Mouse (Mus musculus): ENCODE results near the gene Samd5. TPM values are rescaled to one million over a fixed set of nuclear protein-coding genes. Genes with fewer than 3 reads are reported as not detected.
A peak's percentile ranks its signal among the peaks of the same experiment; 100 is the strongest.

Gene Samd5
- polyA plus RNA-seq, 1 experiment, result 0.07 TPM

GRCm38 (mm10) chr10:9698141-9698540 lies 23.1 kb upstream of the Samd5 start:
- no peak overlapping the region for H3K4me3 ChIP-seq (ENCODE audit: extremely low read depth, insufficient read depth, insufficient read length)
- 86% methylated on average over 9 of the region's 9 CpGs for WGBS
- H3K4me1 ChIP-seq (ENCODE audit: control insufficient read depth, insufficient read depth, insufficient read length), result no peaks in the 10 kb centered on the region
- DNase-seq (ENCODE audit: low read depth in 1 of 2, low spot score in 2 of 2), result no peak
- no peaks in the 10 kb centered on the region for H3K27me3 ChIP-seq (ENCODE audit: control insufficient read depth, insufficient read depth, low read length)
- H3K27ac ChIP-seq (ENCODE audit: insufficient read depth, low read length), result no peak overlapping the region
- TF ChIP-seq CTCF (IDR thresholded peaks at IDR 0.05; ENCODE audit: extremely low read depth, insufficient read depth, insufficient read length, insufficient replicate concordance) (no peak), POLR2A (IDR thresholded peaks at IDR 0.05; ENCODE audit: low read depth, low read length) (no peak)
- H3K36me3 ChIP-seq (ENCODE audit: control insufficient read depth, insufficient read depth, low read length), result no peaks in the 10 kb centered on the region

DNA sequence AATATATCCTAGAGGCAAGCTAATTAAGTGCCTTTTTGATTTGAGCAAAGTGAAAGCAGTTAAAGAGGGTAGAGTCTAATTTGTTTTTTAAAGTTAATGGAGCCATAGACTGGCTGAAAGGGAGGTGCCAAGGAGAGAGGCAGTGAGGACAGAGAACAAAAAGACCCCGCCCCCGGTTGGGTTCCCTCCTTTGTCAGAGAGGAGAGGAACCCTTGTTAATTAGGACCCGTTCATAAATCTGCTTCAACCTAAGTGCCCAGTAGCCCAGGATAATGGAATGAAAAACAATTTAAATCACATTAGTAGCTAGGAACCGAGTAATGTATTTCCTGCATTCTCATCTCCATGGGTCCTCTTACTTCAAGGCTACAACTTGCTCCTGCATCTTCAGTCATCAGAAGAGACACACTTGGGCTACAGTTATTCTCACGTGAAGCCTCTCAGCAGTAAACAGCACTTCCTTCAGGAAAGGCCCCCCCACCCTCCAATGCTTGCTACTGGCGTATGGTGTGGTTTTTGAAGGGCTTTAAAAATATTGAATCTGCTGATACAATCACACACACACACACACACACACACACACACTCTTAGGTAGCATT lies 21.6 kb upstream of the Samd5 start:
- DNase-seq (ENCODE audit: low read depth in 1 of 2, low spot score in 2 of 2), result no peak
- no peak for TF ChIP-seq POLR2A (IDR thresholded peaks at IDR 0.05; ENCODE audit: low read depth, low read length)
- Histone ChIP-seq H3K36me3 (ENCODE audit: control insufficient read depth, insufficient read depth, low read length) (no peaks in the 10 kb centered on the region), H3K27me3 (ENCODE audit: control insufficient read depth, insufficient read depth, low read length) (no peaks in the 10 kb centered on the region), H3K4me1 (ENCODE audit: control insufficient read depth, insufficient read depth, insufficient read length) (no peaks in the 10 kb centered on the region), H3K27ac (ENCODE audit: insufficient read depth, low read length) (no peak overlapping the region), H3K4me3 (ENCODE audit: extremely low read depth, insufficient read depth, insufficient read length) (no peak overlapping the region)
- 56% methylated on average over 6 of the region's 6 CpGs for WGBS

DNA sequence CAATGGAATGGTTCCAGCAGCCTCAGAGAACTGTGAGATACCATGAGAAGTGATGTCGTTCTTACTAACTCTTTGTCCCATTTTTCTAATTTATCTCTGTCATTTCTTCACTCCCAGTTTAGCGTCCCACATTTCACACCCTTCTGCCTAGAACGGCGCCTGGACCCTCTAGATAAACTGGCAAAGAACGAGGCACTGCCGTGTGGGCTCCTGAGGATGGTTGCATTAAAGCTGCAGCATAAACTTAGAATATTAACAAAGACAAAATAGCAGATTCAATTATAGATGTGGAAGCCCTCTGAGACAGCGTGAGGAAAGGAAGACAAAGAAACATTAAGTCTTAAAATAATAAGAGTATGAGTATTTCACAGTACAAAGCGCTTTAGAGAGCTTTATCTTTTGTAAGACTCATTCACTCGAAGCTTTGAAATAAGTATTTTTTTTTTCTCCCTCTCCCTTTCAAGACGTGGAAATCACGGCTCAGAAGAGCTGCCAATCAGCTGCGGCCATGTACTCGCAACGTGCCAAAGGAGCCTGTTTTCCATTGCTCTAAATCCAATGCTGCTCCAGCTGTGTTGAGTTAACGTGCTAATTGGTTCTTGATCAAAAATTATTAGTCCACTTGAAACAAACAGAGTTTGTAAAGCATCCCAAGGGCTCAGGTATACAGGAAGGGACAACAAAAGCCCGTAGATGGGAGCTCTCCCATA lies 19.1 kb upstream of the Samd5 start:
- no peak for DNase-seq (ENCODE audit: low read depth in 1 of 2, low spot score in 2 of 2)
- 86% methylated on average over 16 of the region's 16 CpGs for WGBS
- H3K4me1 ChIP-seq (ENCODE audit: control insufficient read depth, insufficient read depth, insufficient read length), result no peaks in the 10 kb centered on the region
- no peak overlapping the region for H3K27ac ChIP-seq (ENCODE audit: insufficient read depth, low read length)
- no peaks in the 10 kb centered on the region for H3K27me3 ChIP-seq (ENCODE audit: control insufficient read depth, insufficient read depth, low read length)
- no peaks in the 10 kb centered on the region for H3K36me3 ChIP-seq (ENCODE audit: control insufficient read depth, insufficient read depth, low read length)
- TF ChIP-seq POLR2A (IDR thresholded peaks at IDR 0.05; ENCODE audit: low read depth, low read length) (no peak), CTCF (IDR thresholded peaks at IDR 0.05; ENCODE audit: extremely low read depth, insufficient read depth, insufficient read length, insufficient replicate concordance) (no peak)
- no peak overlapping the region for H3K4me3 ChIP-seq (ENCODE audit: extremely low read depth, insufficient read depth, insufficient read length)

GRCm38 (mm10) chr10:9680928-9681327 lies 5.9 kb upstream of the Samd5 start:
- no peaks in the 10 kb centered on the region for H3K27me3 ChIP-seq (ENCODE audit: control insufficient read depth, insufficient read depth, low read length)
- WGBS, result 76% methylated on average over 6 of the region's 6 CpGs
- TF ChIP-seq CTCF (IDR thresholded peaks at IDR 0.05; ENCODE audit: extremely low read depth, insufficient read depth, insufficient read length, insufficient replicate concordance), result no peak
- no peak for TF ChIP-seq POLR2A (IDR thresholded peaks at IDR 0.05; ENCODE audit: low read depth, low read length)

GRCm38 (mm10) chr10:9679911-9680310 lies 4.9 kb upstream of the Samd5 start:
- Histone ChIP-seq H3K27ac (ENCODE audit: insufficient read depth, low read length) (no peak overlapping the region), H3K4me1 (ENCODE audit: control insufficient read depth, insufficient read depth, insufficient read length) (no peaks in the 10 kb centered on the region; the same call in 1 of the 2 replicates), H3K4me3 (ENCODE audit: extremely low read depth, insufficient read depth, insufficient read length) (no peak overlapping the region), H3K36me3 (ENCODE audit: control insufficient read depth, insufficient read depth, low read length) (no peaks in the 10 kb centered on the region), H3K27me3 (ENCODE audit: control insufficient read depth, insufficient read depth, low read length) (peaks cover 3% of the 10 kb centered on the region; the same call in 1 of the 2 replicates)
- 89% methylated on average over 5 of the region's 5 CpGs for WGBS
- DNase-seq (ENCODE audit: low read depth in 1 of 2, low spot score in 2 of 2), result no peak
- no peak for TF ChIP-seq CTCF (IDR thresholded peaks at IDR 0.05; ENCODE audit: extremely low read depth, insufficient read depth, insufficient read length, insufficient replicate concordance)
- no peak for TF ChIP-seq POLR2A (IDR thresholded peaks at IDR 0.05; ENCODE audit: low read depth, low read length)

More at GRCm38 (mm10) chr10:9680928-9681327, 5.9 kb upstream of the Samd5 start:
- no peaks in the 10 kb centered on the region for H3K36me3 ChIP-seq (ENCODE audit: control insufficient read depth, insufficient read depth, low read length)
- no peak overlapping the region for H3K4me3 ChIP-seq (ENCODE audit: extremely low read depth, insufficient read depth, insufficient read length)
- DNase-seq (ENCODE audit: low read depth in 1 of 2, low spot score in 2 of 2), result no peak
- no peaks in the 10 kb centered on the region for H3K4me1 ChIP-seq (ENCODE audit: control insufficient read depth, insufficient read depth, insufficient read length)
- H3K27ac ChIP-seq (ENCODE audit: insufficient read depth, low read length), result no peak overlapping the region

GRCm38 (mm10) chr10:9678071-9678470 lies 3.1 kb upstream of the Samd5 start:
- Histone ChIP-seq H3K36me3 (ENCODE audit: control insufficient read depth, insufficient read depth, low read length) (no peaks in the 10 kb centered on the region), H3K4me1 (ENCODE audit: control insufficient read depth, insufficient read depth, insufficient read length) (no peaks in the 10 kb centered on the region; the same call in 1 of the 2 replicates), H3K27me3 (ENCODE audit: control insufficient read depth, insufficient read depth, low read length) (peaks cover 7% of the 10 kb centered on the region; the same call in 1 of the 2 replicates), H3K4me3 (ENCODE audit: extremely low read depth, insufficient read depth, insufficient read length) (no peak overlapping the region), H3K27ac (ENCODE audit: insufficient read depth, low read length) (no peak overlapping the region)
- no peak for DNase-seq (ENCODE audit: low read depth in 1 of 2, low spot score in 2 of 2)
- TF ChIP-seq CTCF (IDR thresholded peaks at IDR 0.05; ENCODE audit: extremely low read depth, insufficient read depth, insufficient read length, insufficient replicate concordance), result no peak
- no peak for TF ChIP-seq POLR2A (IDR thresholded peaks at IDR 0.05; ENCODE audit: low read depth, low read length)
- 36% methylated on average over 5 of the region's 5 CpGs for WGBS

DNA sequence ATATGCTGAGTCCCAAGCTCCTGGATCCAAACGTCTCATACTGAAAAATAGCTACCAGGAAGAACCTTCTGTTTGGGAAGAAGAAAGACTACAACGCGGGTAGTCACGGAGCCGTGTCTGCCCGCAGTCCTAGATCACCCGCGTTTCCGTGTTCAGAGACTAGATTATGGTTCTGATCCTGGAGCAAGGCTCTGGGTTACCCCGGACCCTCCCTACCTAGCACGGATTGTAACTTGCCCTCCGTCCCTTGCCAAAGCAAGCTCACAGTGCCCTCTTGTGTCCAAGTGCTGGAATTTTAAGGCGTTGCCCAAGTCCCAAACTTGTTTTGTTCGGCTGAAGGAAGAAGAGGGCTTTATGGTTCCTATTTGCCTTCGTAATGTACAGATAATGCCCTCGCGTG lies 1.9 kb upstream of the Samd5 start:
- no peak overlapping the region for H3K27ac ChIP-seq (ENCODE audit: insufficient read depth, low read length)
- peaks cover 7% of the 10 kb centered on the region; the same call in 1 of the 2 replicates for H3K27me3 ChIP-seq (ENCODE audit: control insufficient read depth, insufficient read depth, low read length)
- H3K4me3 ChIP-seq (ENCODE audit: extremely low read depth, insufficient read depth, insufficient read length), result no peak overlapping the region
- TF ChIP-seq CTCF (IDR thresholded peaks at IDR 0.05; ENCODE audit: extremely low read depth, insufficient read depth, insufficient read length, insufficient replicate concordance), result peak; percentile 34; the same call in 1 of the 2 replicates
- TF ChIP-seq POLR2A (IDR thresholded peaks at IDR 0.05; ENCODE audit: low read depth, low read length), result no peak
- H3K36me3 ChIP-seq (ENCODE audit: control insufficient read depth, insufficient read depth, low read length), result no peaks in the 10 kb centered on the region
- WGBS, result 4% methylated on average over 17 of the region's 17 CpGs
- no peak for DNase-seq (ENCODE audit: low read depth in 1 of 2, low spot score in 2 of 2)
- H3K4me1 ChIP-seq (ENCODE audit: control insufficient read depth, insufficient read depth, insufficient read length), result no peaks in the 10 kb centered on the region; the same call in 1 of the 2 replicates
